Mouse (Mus musculus) midbrain, embryonic 16.5 days (tissue): ENCODE data around the gene Prrg2. TPM values are rescaled to one million over a fixed set of nuclear protein-coding genes. Genes with fewer than 3 reads are reported as not detected.

Experiments used
- ATAC-seq: fragments of 200-750 bp; cut with Nextera tagmentation; 2 replicates; pipeline ENCODE4 v1.8.0; 2017; ENCODE audit warnings: moderate TSS enrichment
- H3K27ac ChIP-seq: fragments of 300-500 bp; sonication (generic); 2 replicates; pipeline ENCODE4 v1.5.1; 2014; ENCODE audit warnings: mild to moderate bottlenecking, low read length, mixed read lengths
- H3K27me3 ChIP-seq: fragments of 300-500 bp; sonication (generic); 2 replicates; pipeline ENCODE4 v1.6.1; 2014; ENCODE audit warnings: low read depth, low read length, mixed read lengths; ENCODE audit not compliant: control insufficient read depth, insufficient read depth
- H3K36me3 ChIP-seq: fragments of 300-500 bp; sonication (generic); 2 replicates; pipeline ENCODE4 v1.6.1; 2014; ENCODE audit warnings: mild to moderate bottlenecking, low read length, moderate library complexity, mixed read lengths; ENCODE audit not compliant: control insufficient read depth, insufficient read depth
- H3K4me1 ChIP-seq: fragments of 300-500 bp; sonication (generic); 2 replicates; pipeline ENCODE4 v1.6.1; 2014; ENCODE audit warnings: mild to moderate bottlenecking, low read length, mixed read lengths; ENCODE audit not compliant: control insufficient read depth, insufficient read depth
- H3K4me2 ChIP-seq: fragments of 300-500 bp; sonication (generic); 2 replicates; pipeline ENCODE4 v1.6.1; 2014; ENCODE audit warnings: mild to moderate bottlenecking, low read length, mixed read lengths
- H3K4me3 ChIP-seq: fragments of 300-500 bp; sonication (generic); 2 replicates; pipeline ENCODE4 v1.5.1; 2014; ENCODE audit warnings: low read depth, mild to moderate bottlenecking, low read length, moderate library complexity, mixed read lengths
- H3K9ac ChIP-seq: fragments of 300-500 bp; sonication (generic); 2 replicates; pipeline ENCODE4 v1.6.1; 2014; ENCODE audit warnings: low read depth, low read length, mixed read lengths
- H3K9me3 ChIP-seq: fragments of 300-500 bp; sonication (generic); replicated peaks from 2 replicates; pipeline ENCODE4 v1.6.1; 2014; ENCODE audit warnings: mild to moderate bottlenecking, low read length, mixed read lengths; ENCODE audit not compliant: control insufficient read depth, poor library complexity, severe bottlenecking
- WGBS: fragments of 180-500 bp; shearing (Covaris S2); extraction: QIAGEN DNeasy Blood & Tissue Kit; methylation state at CpG from one replicate; pipeline ENCODE4 v1.1.7; 2014; 5-methylcytosine and 5-hydroxymethylcytosine counted together
- polyA plus RNA-seq: library from polyadenylated mRNA; unstranded; fragments of >200 nt; fragmentation: Nextera tagmentation; extraction: Ambion mirVana; gene quantifications from 2 replicates; pipeline ENCODE4 v1.2.1, GENCODE M21; 2015

Prrg2 gene
- polyA plus RNA-seq, 1 experiment from 2014 or later = 13.6 TPM

- Histone ChIP-seq H3K36me3 (peaks cover 10% of the 10 kb centered on the region), H3K9me3 (no peaks in the 10 kb centered on the region), H3K4me1 (peaks cover 22% of the 10 kb centered on the region), H3K27ac (peak overlapping the region; percentile 99), H3K4me3 (peak overlapping the region; percentile 89), H3K4me2 (peak overlapping the region; percentile 65), H3K9ac (peak overlapping the region; percentile 91), H3K27me3 (no peaks in the 10 kb centered on the region)
- ATAC-seq = peak; percentile 89
- under 1% methylated on average over 33 of the region's 33 CpGs for WGBS
Observed at GRCm38 (mm10) chr7:45053931-45054510, 8.5 kb downstream of the Prrg2 start.

- H3K4me1 ChIP-seq = peaks cover 16% of the 10 kb centered on the region
- ATAC-seq = peak; percentile 61
- 0% methylated on average over 22 of the region's 59 CpGs for WGBS
- H3K36me3 ChIP-seq = peaks cover 14% of the 10 kb centered on the region
- no peaks in the 10 kb centered on the region for H3K27me3 ChIP-seq
- H3K27ac ChIP-seq = peak overlapping the region; percentile 99
- peak overlapping the region; percentile 91 for H3K9ac ChIP-seq
- peak overlapping the region; percentile 65 for H3K4me2 ChIP-seq
- peak overlapping the region; percentile 89 for H3K4me3 ChIP-seq
- no peaks in the 10 kb centered on the region for H3K9me3 ChIP-seq
Observed at GRCm38 (mm10) chr7:45053117-45053930, 9.2 kb downstream of the Prrg2 start.

GRCm38 (mm10) chr7:45052862-45053116, 9.7 kb downstream of the Prrg2 start, which contains the start of gene Prr12:
Gene Prr12 (minus strand): TSS chr7:45052881.
- Histone ChIP-seq H3K4me3 (peak within 1 kb of the TSS; percentile 89), H3K36me3 (peaks cover 19% of the 10 kb centered on the region), H3K27me3 (no peaks in the 10 kb centered on the region), H3K9me3 (no peaks in the 10 kb centered on the region), H3K27ac (peak within 1 kb of the TSS; percentile 99), H3K4me2 (peak within 1 kb of the TSS; percentile 65), H3K4me1 (peaks cover 16% of the 10 kb centered on the region), H3K9ac (peak within 1 kb of the TSS; percentile 91)
- 2% methylated on average over 14 of the region's 18 CpGs for WGBS
- no peak for ATAC-seq

GRCm38 (mm10) chr7:45052181-45052861, 10.2 kb downstream of the Prrg2 start:
- H3K4me2 ChIP-seq = peak overlapping the region; percentile 65
- H3K27me3 ChIP-seq = no peaks in the 10 kb centered on the region
- H3K9ac ChIP-seq = peak overlapping the region; percentile 91
- peak overlapping the region; percentile 89 for H3K4me3 ChIP-seq
- peaks cover 24% of the 10 kb centered on the region for H3K36me3 ChIP-seq
- ATAC-seq = no peak
- peaks cover 16% of the 10 kb centered on the region for H3K4me1 ChIP-seq
- H3K9me3 ChIP-seq = no peaks in the 10 kb centered on the region
- WGBS = under 1% methylated on average over 38 of the region's 38 CpGs
- H3K27ac ChIP-seq = peak overlapping the region; percentile 99

GRCm38 (mm10) chr7:45051601-45051974, 10.9 kb downstream of the Prrg2 start:
- Histone ChIP-seq H3K4me2 (peak overlapping the region; percentile 65), H3K27me3 (no peaks in the 10 kb centered on the region), H3K9ac (peak overlapping the region; percentile 91), H3K36me3 (peaks cover 31% of the 10 kb centered on the region), H3K9me3 (no peaks in the 10 kb centered on the region), H3K27ac (peak overlapping the region; percentile 99), H3K4me3 (peak overlapping the region; percentile 89), H3K4me1 (peaks cover 16% of the 10 kb centered on the region)
- 2% methylated on average over 13 of the region's 13 CpGs for WGBS
- ATAC-seq = no peak

- peak; percentile 50 for ATAC-seq
- Histone ChIP-seq H3K4me2 (peak overlapping the region; percentile 65), H3K27ac (peak overlapping the region; percentile 99), H3K9ac (peak overlapping the region; percentile 91), H3K27me3 (no peaks in the 10 kb centered on the region), H3K9me3 (no peaks in the 10 kb centered on the region), H3K36me3 (peaks cover 35% of the 10 kb centered on the region), H3K4me1 (peaks cover 16% of the 10 kb centered on the region), H3K4me3 (peak overlapping the region; percentile 89)
- WGBS = 4% methylated on average over 16 of the region's 16 CpGs
Observed at GRCm38 (mm10) chr7:45050945-45051600, 11.4 kb downstream of the Prrg2 start.

- no peaks in the 10 kb centered on the region for H3K27me3 ChIP-seq
- no peak for ATAC-seq
- H3K27ac ChIP-seq = no peak overlapping the region
- peaks cover 46% of the 10 kb centered on the region for H3K36me3 ChIP-seq
- no peak overlapping the region for H3K4me2 ChIP-seq
- 95% methylated on average over 23 of the region's 23 CpGs for WGBS
- no peak overlapping the region for H3K9ac ChIP-seq
- H3K4me1 ChIP-seq = peaks cover 13% of the 10 kb centered on the region
- no peaks in the 10 kb centered on the region for H3K9me3 ChIP-seq
- no peak overlapping the region for H3K4me3 ChIP-seq
Observed at GRCm38 (mm10) chr7:45048923-45049657, 13.4 kb downstream of the Prrg2 start.

GRCm38 (mm10) chr7:45048001-45048890, 14.2 kb downstream of the Prrg2 start:
- no peak overlapping the region for H3K4me2 ChIP-seq
- no peak overlapping the region for H3K4me3 ChIP-seq
- peaks cover 54% of the 10 kb centered on the region for H3K36me3 ChIP-seq
- H3K4me1 ChIP-seq = peaks cover 9% of the 10 kb centered on the region
- H3K9ac ChIP-seq = no peak overlapping the region
- no peak for ATAC-seq
- H3K9me3 ChIP-seq = no peaks in the 10 kb centered on the region
- H3K27me3 ChIP-seq = no peaks in the 10 kb centered on the region
- WGBS = 92% methylated on average over 38 of the region's 38 CpGs
- H3K27ac ChIP-seq = no peak overlapping the region
